8 mouse cellular contexts compared by ENCODE assay signal in genomic region chr7:28382347-28382951, GRCm38 (mm10). TPM values are rescaled to one million over a fixed set of nuclear protein-coding genes. Genes with fewer than 3 reads are reported as not detected.
A peak's percentile ranks its signal among the peaks of the same experiment; 100 is the strongest.
DNase-seq lines count a peak whose midpoint lies in the region; ATAC-seq and TF ChIP-seq lines count a peak whose summit lies in the region.

No protein-coding gene starts in this region.

- H3K36me3 ChIP-seq in heart, postnatal 0 days (replicated peaks; ENCODE audit: control insufficient read depth, insufficient read depth, low read length): peaks cover 22% of the 10 kb centered on the region
- peaks cover 6% of the 10 kb centered on the region; the same call in 1 of the 2 replicates for H3K36me3 ChIP-seq in macrophage (ENCODE audit: inconsistent target)

- H3K27ac ChIP-seq in layer of hippocampus, adult 2 months: peak overlapping the region; percentile 82
- peak overlapping the region; percentile 100 for H3K27ac ChIP-seq in heart, postnatal 0 days (ENCODE audit: low read depth)
- H3K27ac ChIP-seq in macrophage: peak overlapping the region; percentile 100

- peaks cover 41% of the 10 kb centered on the region for H3K79me2 ChIP-seq in macrophage (ENCODE audit: inconsistent target)

- no peak for DNase-seq in layer of hippocampus, adult 2 months (ENCODE audit: low spot score in 2 of 2)
- DNase-seq in layer of hippocampus, adult 8-10 months (ENCODE audit: low spot score in 2 of 2): no peak
- DNase-seq in adipocyte (ENCODE audit: low spot score): peak; percentile 66
- peak; percentile 54 for DNase-seq in heart, postnatal 0 days (ENCODE audit: low spot score)
- DNase-seq in right cerebral cortex, postnatal 4 days: no peak
- DNase-seq in urinary bladder, postnatal 25 days (ENCODE audit: low spot score): no peak
- no peak for DNase-seq in layer of hippocampus, postnatal 25 days (ENCODE audit: extremely low spot score in 1 of 2, low spot score in 1 of 2)

- peaks cover 42% of the 10 kb centered on the region for H3K4me1 ChIP-seq in heart, postnatal 0 days (ENCODE audit: control insufficient read depth, insufficient read depth)

- no peaks in the 10 kb centered on the region for H3K9me3 ChIP-seq in heart, postnatal 0 days (replicated peaks; ENCODE audit: control insufficient read depth, low read length)

- peak overlapping the region; percentile 81 for H3K4me2 ChIP-seq in heart, postnatal 0 days (ENCODE audit: low read depth, low read length)

- H3K4me3 ChIP-seq in layer of hippocampus, adult 2 months: peak overlapping the region; percentile 9; the same call in 1 of the 2 replicates
- peak overlapping the region; percentile 48 for H3K4me3 ChIP-seq in heart, postnatal 0 days (ENCODE audit: low read depth, low read length)
- no peak overlapping the region; the same call in 1 of the 2 replicates for H3K4me3 ChIP-seq in macrophage (ENCODE audit: inconsistent target)

- no peaks in the 10 kb centered on the region for H3K27me3 ChIP-seq in heart, postnatal 0 days (ENCODE audit: control insufficient read depth, insufficient read depth, low read length)

- 27% methylated on average over 10 of the region's 12 CpGs for WGBS in heart, postnatal 0 days
- 0% methylated on average over 9 of the region's 12 CpGs for WGBS in macrophage (ENCODE audit: missing documents)

- 0 out of 2 replicates have a peak, but pooled peaks have one; percentile 7 for ATAC-seq in heart, postnatal 0 days (ENCODE audit: insufficient read depth, low read depth)

- TF ChIP-seq EP300 in heart, postnatal 0 days (IDR thresholded peaks at IDR 0.05; ENCODE audit: low read depth): no peak

- H3K9ac ChIP-seq in heart, postnatal 0 days (replicated peaks; ENCODE audit: low read depth, low read length): 0 out of 2 replicates have a peak overlapping the region, but pooled peaks have one; percentile 76

- TF ChIP-seq CTCF in layer of hippocampus, adult 2 months (conservative IDR thresholded peaks at IDR 0.05): no peak
- no peak for TF ChIP-seq CTCF in heart, postnatal 0 days (IDR thresholded peaks at IDR 0.05; ENCODE audit: low read depth)

RNA-seq across cellular contexts. Expression of gene Zfp36, which starts 2.4 kb away (rescaled TPM):
- 1 to 10 TPM; 2.0 to 3.2 TPM for total RNA-seq in layer of hippocampus, adult 2 months (2021)
- 1 to 10 TPM; 1.8 to 7.9 (median 5.0) TPM for total RNA-seq in layer of hippocampus, adult 8-10 months (2022)
- total RNA-seq in heart, postnatal 0 days (2014; rRNA removed; ENCODE audit: low replicate concordance): 10.8 and 19.2 TPM in 2 replicates
- 12.5 and 13.6 TPM in 2 replicates for polyA plus RNA-seq in heart, postnatal 0 days (2015; fragmentation: Nextera tagmentation; extraction: Ambion mirVana)
- total RNA-seq in macrophage (2018; cell fraction: chromatin; rRNA removed): 1,000 to 10,000 TPM in 2 of 26 experiments, 100 to 1,000 TPM in 22, 10 to 100 TPM in 2; 91.8 to 1,107 (median 329) TPM
- 1,000 to 10,000 TPM in 13 of 26 experiments, 100 to 1,000 TPM in 13; 132 to 2,956 (median 939) TPM for total RNA-seq in macrophage (2018; cell fraction: cytosol; rRNA removed)
- total RNA-seq in macrophage (2018; cell fraction: nucleus; rRNA removed): 1,000 to 10,000 TPM in 15 of 26 experiments, 100 to 1,000 TPM in 11; 163 to 2,419 (median 1,098) TPM
- polyA plus RNA-seq in macrophage (2018): 67.8 to 98.8 TPM (median 74.9 TPM) in 3 replicates
- total RNA-seq in layer of hippocampus, postnatal 25 days (2021): 1 to 10 TPM; 2.7 to 2.8 TPM

RNA-seq across cellular contexts. Expression of gene Plekhg2, which starts 10.1 kb away (rescaled TPM):
- total RNA-seq in layer of hippocampus, adult 2 months (2021): 1 to 10 TPM; 5.9 to 6.8 TPM
- total RNA-seq in layer of hippocampus, adult 8-10 months (2022): 1 to 10 TPM; 5.8 to 7.8 (median 6.5) TPM
- 23.5 and 41.7 TPM in 2 replicates for total RNA-seq in heart, postnatal 0 days (2014; rRNA removed; ENCODE audit: low replicate concordance)
- polyA plus RNA-seq in heart, postnatal 0 days (2015; fragmentation: Nextera tagmentation; extraction: Ambion mirVana): 11.8 and 13.7 TPM in 2 replicates
- 10 to 100 TPM; 17.2 to 81.8 (median 27.5) TPM for total RNA-seq in macrophage (2018; cell fraction: chromatin; rRNA removed)
- total RNA-seq in macrophage (2018; cell fraction: cytosol; rRNA removed): 1 to 10 TPM; 2.9 to 8.1 (median 5.7) TPM
- total RNA-seq in macrophage (2018; cell fraction: nucleus; rRNA removed): 10 to 100 TPM in 21 of 26 experiments, 1 to 10 TPM in 5; 5.4 to 60.3 (median 19.3) TPM
- 3.6 to 7.0 TPM (median 5.4 TPM) in 3 replicates for polyA plus RNA-seq in macrophage (2018)
- 1 to 10 TPM; 6.2 to 8.9 TPM for total RNA-seq in layer of hippocampus, postnatal 25 days (2021)

RNA-seq across cellular contexts. Expression of gene Med29, which starts 10.1 kb away (rescaled TPM):
- total RNA-seq in layer of hippocampus, adult 2 months (2021): 10 to 100 TPM; 17.7 to 18.7 TPM
- total RNA-seq in layer of hippocampus, adult 8-10 months (2022): 10 to 100 TPM; 16.0 to 20.2 (median 17.1) TPM
- total RNA-seq in heart, postnatal 0 days (2014; rRNA removed; ENCODE audit: low replicate concordance): 42.1 and 51.4 TPM in 2 replicates
- polyA plus RNA-seq in heart, postnatal 0 days (2015; fragmentation: Nextera tagmentation; extraction: Ambion mirVana): 44.1 and 45.8 TPM in 2 replicates
- total RNA-seq in macrophage (2018; cell fraction: chromatin; rRNA removed): 10 to 100 TPM in 2 of 26 experiments, 1 to 10 TPM in 24; 2.6 to 11.9 (median 5.0) TPM
- total RNA-seq in macrophage (2018; cell fraction: cytosol; rRNA removed): 10 to 100 TPM in 22 of 26 experiments, 1 to 10 TPM in 4; 8.8 to 16.2 (median 11.9) TPM
- 10 to 100 TPM in 2 of 26 experiments, 1 to 10 TPM in 24; 2.4 to 10.8 (median 5.4) TPM for total RNA-seq in macrophage (2018; cell fraction: nucleus; rRNA removed)
- 13.6 to 20.0 TPM (median 16.3 TPM) in 3 replicates for polyA plus RNA-seq in macrophage (2018)
- total RNA-seq in layer of hippocampus, postnatal 25 days (2021): 10 to 100 TPM; 19.3 to 22.0 TPM

RNA-seq across cellular contexts. Expression of gene Paf1, which starts 10.3 kb away (rescaled TPM):
- total RNA-seq in layer of hippocampus, adult 2 months (2021): 10 to 100 TPM; 68.4 to 79.0 TPM
- total RNA-seq in layer of hippocampus, adult 8-10 months (2022): 10 to 100 TPM; 72.9 to 77.5 (median 75.4) TPM
- 29.8 and 66.1 TPM in 2 replicates for total RNA-seq in heart, postnatal 0 days (2014; rRNA removed; ENCODE audit: low replicate concordance)
- polyA plus RNA-seq in heart, postnatal 0 days (2015; fragmentation: Nextera tagmentation; extraction: Ambion mirVana): 54.2 and 56.5 TPM in 2 replicates
- 100 to 1,000 TPM; 101 to 451 (median 214) TPM for total RNA-seq in macrophage (2018; cell fraction: chromatin; rRNA removed)
- 10 to 100 TPM; 37.2 to 79.3 (median 58.5) TPM for total RNA-seq in macrophage (2018; cell fraction: cytosol; rRNA removed)
- 100 to 1,000 TPM in 20 of 26 experiments, 10 to 100 TPM in 6; 77.1 to 321 (median 147) TPM for total RNA-seq in macrophage (2018; cell fraction: nucleus; rRNA removed)
- polyA plus RNA-seq in macrophage (2018): 72.5 to 257 TPM (median 75.2 TPM) in 3 replicates
- total RNA-seq in layer of hippocampus, postnatal 25 days (2021): 10 to 100 TPM; 63.0 to 69.3 TPM

RNA-seq across cellular contexts. Expression of gene Rps16, which starts 32.0 kb away (rescaled TPM):
- total RNA-seq in layer of hippocampus, adult 2 months (2021): 100 to 1,000 TPM; 490 to 496 TPM
- total RNA-seq in layer of hippocampus, adult 8-10 months (2022): 100 to 1,000 TPM; 531 to 646 (median 582) TPM
- total RNA-seq in heart, postnatal 0 days (2014; rRNA removed; ENCODE audit: low replicate concordance): 145 and 161 TPM in 2 replicates
- polyA plus RNA-seq in heart, postnatal 0 days (2015; fragmentation: Nextera tagmentation; extraction: Ambion mirVana): 481 and 513 TPM in 2 replicates
- total RNA-seq in macrophage (2018; cell fraction: chromatin; rRNA removed): 100 to 1,000 TPM in 1 of 26 experiments, 10 to 100 TPM in 22, 1 to 10 TPM in 3; 7.8 to 113 (median 17.4) TPM
- total RNA-seq in macrophage (2018; cell fraction: cytosol; rRNA removed): 1,000 to 10,000 TPM in 6 of 26 experiments, 100 to 1,000 TPM in 20; 365 to 1,079 (median 619) TPM
- total RNA-seq in macrophage (2018; cell fraction: nucleus; rRNA removed): 100 to 1,000 TPM in 9 of 26 experiments, 10 to 100 TPM in 17; 47.6 to 158 (median 92.7) TPM
- polyA plus RNA-seq in macrophage (2018): 335 to 822 TPM (median 800 TPM) in 3 replicates
- total RNA-seq in layer of hippocampus, postnatal 25 days (2021): 100 to 1,000 TPM; 431 to 496 TPM

Comparison
In these comparisons a context has a peak if more than half of its experiments do, and no peak if none do; other contexts are left out.
1. DNase-seq: peak in adipocyte (single experiment) and heart, postnatal 0 days (single experiment); none in layer of hippocampus, adult 2 months (0 of 2), layer of hippocampus, adult 8-10 months (0 of 2), right cerebral cortex, postnatal 4 days (single experiment), urinary bladder, postnatal 25 days (single experiment) and layer of hippocampus, postnatal 25 days (0 of 2).
2. Peak in every context shown above with its lines, with median percentiles within 50 percentile points of each other: H3K27ac ChIP-seq.